Comparison of ENCODE assay signal across 31 mouse cellular contexts in genomic region chr17:35146139-35146538, GRCm38 (mm10). TPM values are rescaled to one million over a fixed set of nuclear protein-coding genes. Genes with fewer than 3 reads are reported as not detected.
DNase-seq lines count a peak whose midpoint lies in the region; ATAC-seq and TF ChIP-seq lines count a peak whose summit lies in the region.
"Had no signal": no experiment of that assay in that cellular context is flagged by ENCODE, and none has a peak within 500 bp of the region (broad histone marks: within the 10 kb centered on the region; RNA-seq: fewer than 3 reads in every experiment).

No protein-coding gene starts in this region.

- TF ChIP-seq CTCF in MEL (IDR thresholded peaks at IDR 0.05 in 2 of 3, conservative IDR thresholded peaks at IDR 0.05 in 1 of 3; ENCODE audit: control insufficient read depth in 1 of 3, insufficient read depth in 1 of 3, low read depth in 2 of 3, low read length in 3 of 3, poor library complexity in 1 of 3, severe bottlenecking in 1 of 3) = no peak

- no peak for DNase-seq in forebrain, embryonic 14.5 days (ENCODE audit: low spot score)
- DNase-seq in hindbrain, embryonic 14.5 days (ENCODE audit: low spot score) = no peak
- no peak for DNase-seq in kidney, adult 11 months
- peak; percentile 39 for DNase-seq in MEL (ENCODE audit: low read depth, low spot score)
- DNase-seq in cerebellum, adult 18-20 months = no peak
- DNase-seq: adrenal gland, postnatal 10 days; adrenal gland, postnatal 36 days; cerebellum, adult 2 months; cerebellum, postnatal 10 days; cerebellum, postnatal 36 days; embryo, embryonic 11 days; gastrocnemius, postnatal 10 days; gastrocnemius, postnatal 36 days; heart, adult 2 months; heart, postnatal 14 days; heart, postnatal 4 days; kidney, adult 18-20 months had no signal

- H3K4me2 ChIP-seq in forebrain, embryonic 12.5 days = no peak overlapping the region
- H3K4me2 ChIP-seq in forebrain, embryonic 14.5 days (ENCODE audit: low read length) = no peak overlapping the region
- H3K4me2 ChIP-seq in hindbrain, embryonic 13.5 days = no peak overlapping the region
- H3K4me2 ChIP-seq in hindbrain, embryonic 14.5 days (replicated peaks) = no peak overlapping the region
- H3K4me2 ChIP-seq in kidney, embryonic 15.5 days = no peak overlapping the region
- H3K4me2 ChIP-seq: embryonic facial prominence, embryonic 13.5 days; forebrain, embryonic 15.5 days; heart, embryonic 13.5 days; intestine, embryonic 15.5 days had no signal

- WGBS in forebrain, embryonic 12.5 days = 91% methylated on average over 5 of the region's 5 CpGs
- 88% methylated on average over 5 of the region's 5 CpGs for WGBS in forebrain, embryonic 14.5 days
- 86% methylated on average over 5 of the region's 5 CpGs for WGBS in hindbrain, embryonic 13.5 days
- WGBS in hindbrain, embryonic 14.5 days = 88% methylated on average over 5 of the region's 5 CpGs
- WGBS in kidney, embryonic 15.5 days = 80% methylated on average over 5 of the region's 5 CpGs

- H3K9me3 ChIP-seq in forebrain, embryonic 12.5 days = peaks cover 4% of the 10 kb centered on the region; the same call in 1 of the 2 replicates
- H3K9me3 ChIP-seq in forebrain, embryonic 14.5 days (replicated peaks; ENCODE audit: control insufficient read depth, low read length) = no peaks in the 10 kb centered on the region
- H3K9me3 ChIP-seq in hindbrain, embryonic 13.5 days = no peaks in the 10 kb centered on the region
- no peaks in the 10 kb centered on the region for H3K9me3 ChIP-seq in hindbrain, embryonic 14.5 days (ENCODE audit: control insufficient read depth, low read length)
- H3K9me3 ChIP-seq in kidney, embryonic 15.5 days (replicated peaks) = no peaks in the 10 kb centered on the region
- no peaks in the 10 kb centered on the region for H3K9me3 ChIP-seq in MEL (replicated peaks; ENCODE audit: insufficient read depth, low read length)
- H3K9me3 ChIP-seq: embryonic facial prominence, embryonic 13.5 days; forebrain, embryonic 15.5 days; heart, embryonic 10.5 days; heart, embryonic 13.5 days; intestine, embryonic 15.5 days had no signal

- no peak for ATAC-seq in forebrain, embryonic 12.5 days (ENCODE audit: low FRiP score)
- ATAC-seq in forebrain, embryonic 14.5 days = no peak
- no peak for ATAC-seq in hindbrain, embryonic 13.5 days (ENCODE audit: low FRiP score)
- ATAC-seq in hindbrain, embryonic 14.5 days (ENCODE audit: low FRiP score) = no peak
- ATAC-seq in kidney, embryonic 15.5 days (replicated peaks; ENCODE audit: low FRiP score) = no peak
- ATAC-seq: intestine, embryonic 15.5 days; Patski had no signal

- 0 out of 2 replicates have a peak overlapping the region, but pooled peaks have one; percentile 56 for H3K27ac ChIP-seq in forebrain, embryonic 12.5 days
- H3K27ac ChIP-seq in forebrain, embryonic 14.5 days (ENCODE audit: low read depth, low read length) = no peak overlapping the region
- H3K27ac ChIP-seq in hindbrain, embryonic 13.5 days = no peak overlapping the region
- H3K27ac ChIP-seq in hindbrain, embryonic 14.5 days = no peak overlapping the region
- peak overlapping the region; percentile 14; the same call in 1 of the 2 replicates for H3K27ac ChIP-seq in kidney, embryonic 15.5 days
- no peak overlapping the region for H3K27ac ChIP-seq in MEL (ENCODE audit: control insufficient read depth, low read depth, low read length)
- H3K27ac ChIP-seq: embryonic facial prominence, embryonic 10.5 days; embryonic facial prominence, embryonic 13.5 days; heart, adult 2 months; heart, embryonic 10.5 days; heart, embryonic 13.5 days; intestine, embryonic 15.5 days had no signal

- no peaks in the 10 kb centered on the region for H3K4me1 ChIP-seq in forebrain, embryonic 12.5 days
- no peaks in the 10 kb centered on the region for H3K4me1 ChIP-seq in forebrain, embryonic 14.5 days (ENCODE audit: control insufficient read depth, insufficient read depth, low read length)
- H3K4me1 ChIP-seq in hindbrain, embryonic 13.5 days (replicated peaks) = no peaks in the 10 kb centered on the region
- H3K4me1 ChIP-seq in hindbrain, embryonic 14.5 days (replicated peaks; ENCODE audit: control insufficient read depth, insufficient read depth, low read length) = no peaks in the 10 kb centered on the region
- no peaks in the 10 kb centered on the region for H3K4me1 ChIP-seq in kidney, embryonic 15.5 days
- H3K4me1 ChIP-seq in MEL (ENCODE audit: control insufficient read depth in 1 of 2, insufficient read depth in 2 of 2, low read length in 2 of 2) = no peaks in the 10 kb centered on the region
- H3K4me1 ChIP-seq: embryonic facial prominence, embryonic 10.5 days; embryonic facial prominence, embryonic 13.5 days; forebrain, embryonic 15.5 days; heart, embryonic 10.5 days; heart, embryonic 13.5 days; intestine, embryonic 15.5 days had no signal

- no peak for TF ChIP-seq POLR2A in MEL (IDR thresholded peaks at IDR 0.05; ENCODE audit: control insufficient read depth in 1 of 2, insufficient read depth in 1 of 2, low read depth in 1 of 2, low read length in 2 of 2, poor library complexity in 1 of 2)

- H3K36me3 ChIP-seq in forebrain, embryonic 12.5 days (replicated peaks) = peaks cover 97% of the 10 kb centered on the region
- H3K36me3 ChIP-seq in forebrain, embryonic 14.5 days (ENCODE audit: control insufficient read depth, insufficient read depth, low read length) = peaks cover 100% of the 10 kb centered on the region
- peaks cover 97% of the 10 kb centered on the region for H3K36me3 ChIP-seq in hindbrain, embryonic 13.5 days
- H3K36me3 ChIP-seq in hindbrain, embryonic 14.5 days (replicated peaks; ENCODE audit: control insufficient read depth, insufficient read depth) = peaks cover 99% of the 10 kb centered on the region
- peaks cover 99% of the 10 kb centered on the region for H3K36me3 ChIP-seq in kidney, embryonic 15.5 days
- peaks cover 3 to 17% of the 10 kb centered on the region in 2 experiments; a peak in 3 of 4 replicates for H3K36me3 ChIP-seq in MEL (ENCODE audit: control insufficient read depth in 1 of 2, insufficient read depth in 2 of 2, low read length in 2 of 2)

- no peak for TF ChIP-seq RAD21 in MEL (IDR thresholded peaks at IDR 0.05; ENCODE audit: low read depth, low read length)

- H3K9ac ChIP-seq in forebrain, embryonic 12.5 days = no peak overlapping the region
- no peak overlapping the region for H3K9ac ChIP-seq in forebrain, embryonic 14.5 days (ENCODE audit: low read length)
- H3K9ac ChIP-seq in hindbrain, embryonic 13.5 days = 0 out of 2 replicates have a peak overlapping the region, but pooled peaks have one; percentile 24
- H3K9ac ChIP-seq in hindbrain, embryonic 14.5 days = no peak overlapping the region
- H3K9ac ChIP-seq in kidney, embryonic 15.5 days = no peak overlapping the region
- no peak overlapping the region for H3K9ac ChIP-seq in MEL (ENCODE audit: control insufficient read depth, low read depth, low read length, poor library complexity, severe bottlenecking)
- H3K9ac ChIP-seq: embryonic facial prominence, embryonic 13.5 days; forebrain, embryonic 15.5 days; heart, embryonic 13.5 days; intestine, embryonic 15.5 days had no signal

- TF ChIP-seq EP300 in MEL (IDR thresholded peaks at IDR 0.05; ENCODE audit: low read depth in 1 of 2, low read length in 2 of 2) = no peak

- no peak overlapping the region for H3K4me3 ChIP-seq in forebrain, embryonic 12.5 days (replicated peaks)
- no peak overlapping the region for H3K4me3 ChIP-seq in forebrain, embryonic 14.5 days (ENCODE audit: low read depth, low read length)
- H3K4me3 ChIP-seq in hindbrain, embryonic 13.5 days = no peak overlapping the region
- H3K4me3 ChIP-seq in hindbrain, embryonic 14.5 days (replicated peaks; ENCODE audit: low read length) = no peak overlapping the region
- H3K4me3 ChIP-seq in kidney, embryonic 15.5 days (replicated peaks) = no peak overlapping the region
- no peak overlapping the region for H3K4me3 ChIP-seq in MEL (ENCODE audit: control insufficient read depth in 1 of 2, insufficient read depth in 1 of 2, low read depth in 2 of 2, low read length in 2 of 2)
- H3K4me3 ChIP-seq: embryonic facial prominence, embryonic 10.5 days; embryonic facial prominence, embryonic 13.5 days; erythroblast, embryonic 14.5 days; forebrain, embryonic 15.5 days; heart, adult 2 months; heart, embryonic 10.5 days; heart, embryonic 13.5 days; intestine, embryonic 15.5 days had no signal

- no peaks in the 10 kb centered on the region for H3K79me2 ChIP-seq in MEL (ENCODE audit: control insufficient read depth, insufficient read depth, low read length, poor library complexity)

- H3K27me3 ChIP-seq in forebrain, embryonic 12.5 days = no peaks in the 10 kb centered on the region
- no peaks in the 10 kb centered on the region for H3K27me3 ChIP-seq in forebrain, embryonic 14.5 days (replicated peaks; ENCODE audit: control insufficient read depth, insufficient read depth, low read length)
- H3K27me3 ChIP-seq in hindbrain, embryonic 13.5 days = no peaks in the 10 kb centered on the region
- no peaks in the 10 kb centered on the region for H3K27me3 ChIP-seq in hindbrain, embryonic 14.5 days (ENCODE audit: control insufficient read depth, insufficient read depth, low read length)
- no peaks in the 10 kb centered on the region for H3K27me3 ChIP-seq in kidney, embryonic 15.5 days
- no peaks in the 10 kb centered on the region for H3K27me3 ChIP-seq in MEL (ENCODE audit: control insufficient read depth in 1 of 2, insufficient read depth in 2 of 2, low read length in 2 of 2)
- H3K27me3 ChIP-seq: embryonic facial prominence, embryonic 13.5 days; forebrain, embryonic 15.5 days; heart, embryonic 13.5 days; intestine, embryonic 15.5 days; Patski had no signal

RNA-seq across cellular contexts. Expression of gene Bag6, which starts 11.2 kb away (rescaled TPM):
- polyA plus RNA-seq in forebrain, embryonic 12.5 days (2016; fragmentation: Nextera tagmentation; extraction: Ambion mirVana) = 88.9 and 97.8 TPM in 2 replicates
- polyA plus RNA-seq in forebrain, embryonic 14.5 days (2014; fragmentation: Nextera tagmentation; extraction: Ambion mirVana) = 128 and 144 TPM in 2 replicates
- 76.5 and 81.9 TPM in 2 replicates for polyA plus RNA-seq in hindbrain, embryonic 13.5 days (2015; fragmentation: Nextera tagmentation; extraction: Ambion mirVana)
- polyA plus RNA-seq in hindbrain, embryonic 14.5 days (2014; fragmentation: Nextera tagmentation; extraction: Ambion mirVana) = 90.2 and 98.2 TPM in 2 replicates
- polyA plus RNA-seq in kidney, embryonic 15.5 days (2015; fragmentation: Nextera tagmentation; extraction: Ambion mirVana) = 56.1 and 64.9 TPM in 2 replicates
- total RNA-seq in MEL (2012; rRNA removed) = 98.2 and 102 TPM in 2 replicates
- polyA plus RNA-seq in MEL (2012; ENCODE audit: insufficient read depth in 1 of 2, insufficient read length in 2 of 2, low read depth in 1 of 2, low replicate concordance in 2 of 2, missing spikeins in 1 of 2) = 100 to 1,000 TPM in 1 of 2 experiments, not detected in 1; 283 TPM

RNA-seq across cellular contexts. Expression of gene Apom, which starts 14.3 kb away (rescaled TPM):
- polyA plus RNA-seq in forebrain, embryonic 12.5 days (2016; fragmentation: Nextera tagmentation; extraction: Ambion mirVana) = 0.46 and 0.63 TPM in 2 replicates
- polyA plus RNA-seq in forebrain, embryonic 14.5 days (2014; fragmentation: Nextera tagmentation; extraction: Ambion mirVana) = 0.22 and 0.29 TPM in 2 replicates
- 0.34 and 0.84 TPM in 2 replicates for polyA plus RNA-seq in hindbrain, embryonic 13.5 days (2015; fragmentation: Nextera tagmentation; extraction: Ambion mirVana)
- polyA plus RNA-seq in hindbrain, embryonic 14.5 days (2014; fragmentation: Nextera tagmentation; extraction: Ambion mirVana) = 0.39 TPM in 1 of 2 replicates, not detected in the other
- 21.0 and 25.7 TPM in 2 replicates for polyA plus RNA-seq in kidney, embryonic 15.5 days (2015; fragmentation: Nextera tagmentation; extraction: Ambion mirVana)
- total RNA-seq in MEL (2012; rRNA removed) = 0.15 TPM in 1 of 2 replicates, not detected in the other
- under 1 TPM in 1 of 2 experiments, not detected in 1; 0.79 TPM for polyA plus RNA-seq in MEL (2012; ENCODE audit: insufficient read depth in 1 of 2, insufficient read length in 2 of 2, low read depth in 1 of 2, low replicate concordance in 2 of 2, missing spikeins in 1 of 2)
- total RNA-seq: adrenal gland, adult 18-20 months; adrenal gland, postnatal 36 days; gastrocnemius, adult 18-20 months; gastrocnemius, postnatal 10 days; gastrocnemius, postnatal 36 days; granulocyte monocyte progenitor cell, adult 5-6 weeks; heart, adult 2 months; heart, postnatal 14 days; heart, postnatal 4 days had no signal
- polyA plus RNA-seq: heart, adult 2 months had no signal

RNA-seq across cellular contexts. Expression of gene Prrc2a, which starts 18.6 kb away (rescaled TPM):
- polyA plus RNA-seq in forebrain, embryonic 12.5 days (2016; fragmentation: Nextera tagmentation; extraction: Ambion mirVana) = 221 and 231 TPM in 2 replicates
- 117 and 141 TPM in 2 replicates for polyA plus RNA-seq in forebrain, embryonic 14.5 days (2014; fragmentation: Nextera tagmentation; extraction: Ambion mirVana)
- polyA plus RNA-seq in hindbrain, embryonic 13.5 days (2015; fragmentation: Nextera tagmentation; extraction: Ambion mirVana) = 181 and 196 TPM in 2 replicates
- 152 and 168 TPM in 2 replicates for polyA plus RNA-seq in hindbrain, embryonic 14.5 days (2014; fragmentation: Nextera tagmentation; extraction: Ambion mirVana)
- 176 and 209 TPM in 2 replicates for polyA plus RNA-seq in kidney, embryonic 15.5 days (2015; fragmentation: Nextera tagmentation; extraction: Ambion mirVana)
- 87.6 and 102 TPM in 2 replicates for total RNA-seq in MEL (2012; rRNA removed)
- polyA plus RNA-seq in MEL (2012; ENCODE audit: insufficient read depth in 1 of 2, insufficient read length in 2 of 2, low read depth in 1 of 2, low replicate concordance in 2 of 2, missing spikeins in 1 of 2) = 100 to 1,000 TPM in 1 of 2 experiments, 10 to 100 TPM in 1; 71.0 to 663 TPM

RNA-seq across cellular contexts. Expression of gene D17H6S53E, which starts 20.0 kb away (rescaled TPM):
- 5.3 and 7.2 TPM in 2 replicates for polyA plus RNA-seq in forebrain, embryonic 12.5 days (2016; fragmentation: Nextera tagmentation; extraction: Ambion mirVana)
- 5.2 and 5.5 TPM in 2 replicates for polyA plus RNA-seq in forebrain, embryonic 14.5 days (2014; fragmentation: Nextera tagmentation; extraction: Ambion mirVana)
- polyA plus RNA-seq in hindbrain, embryonic 13.5 days (2015; fragmentation: Nextera tagmentation; extraction: Ambion mirVana) = 10.2 and 11.2 TPM in 2 replicates
- polyA plus RNA-seq in hindbrain, embryonic 14.5 days (2014; fragmentation: Nextera tagmentation; extraction: Ambion mirVana) = 6.0 and 6.2 TPM in 2 replicates
- 10.5 and 12.2 TPM in 2 replicates for polyA plus RNA-seq in kidney, embryonic 15.5 days (2015; fragmentation: Nextera tagmentation; extraction: Ambion mirVana)
- 9.3 and 13.6 TPM in 2 replicates for total RNA-seq in MEL (2012; rRNA removed)
- 10 to 100 TPM in 1 of 2 experiments, not detected in 1; 11.6 TPM for polyA plus RNA-seq in MEL (2012; ENCODE audit: insufficient read depth in 1 of 2, insufficient read length in 2 of 2, low read depth in 1 of 2, low replicate concordance in 2 of 2, missing spikeins in 1 of 2)

RNA-seq across cellular contexts. Expression of gene Csnk2b, which starts 24.3 kb away (rescaled TPM):
- 283 and 284 TPM in 2 replicates for polyA plus RNA-seq in forebrain, embryonic 12.5 days (2016; fragmentation: Nextera tagmentation; extraction: Ambion mirVana)
- polyA plus RNA-seq in forebrain, embryonic 14.5 days (2014; fragmentation: Nextera tagmentation; extraction: Ambion mirVana) = 313 and 353 TPM in 2 replicates
- polyA plus RNA-seq in hindbrain, embryonic 13.5 days (2015; fragmentation: Nextera tagmentation; extraction: Ambion mirVana) = 317 and 322 TPM in 2 replicates
- polyA plus RNA-seq in hindbrain, embryonic 14.5 days (2014; fragmentation: Nextera tagmentation; extraction: Ambion mirVana) = 321 and 339 TPM in 2 replicates
- 281 and 284 TPM in 2 replicates for polyA plus RNA-seq in kidney, embryonic 15.5 days (2015; fragmentation: Nextera tagmentation; extraction: Ambion mirVana)
- 193 and 222 TPM in 2 replicates for total RNA-seq in MEL (2012; rRNA removed)
- 100 to 1,000 TPM in 1 of 2 experiments, not detected in 1; 607 TPM for polyA plus RNA-seq in MEL (2012; ENCODE audit: insufficient read depth in 1 of 2, insufficient read length in 2 of 2, low read depth in 1 of 2, low replicate concordance in 2 of 2, missing spikeins in 1 of 2)

Comparison
In these comparisons a context has a peak if more than half of its experiments do, and no peak if none do; other contexts are left out.
1. H3K27ac ChIP-seq: peak in forebrain, embryonic 12.5 days (single experiment) and kidney, embryonic 15.5 days (single experiment); none in forebrain, embryonic 14.5 days (single experiment), hindbrain, embryonic 13.5 days (single experiment), hindbrain, embryonic 14.5 days (single experiment) and MEL (single experiment).
2. RNA of gene Apom, which starts 14.3 kb away (polyA plus RNA-seq): 21.0 to 25.7 TPM in kidney, embryonic 15.5 days; 0.79 TPM in MEL, 0.46 to 0.63 TPM in forebrain, embryonic 12.5 days, 0.39 TPM in hindbrain, embryonic 14.5 days, 0.34 to 0.84 TPM in hindbrain, embryonic 13.5 days and 0.22 to 0.29 TPM in forebrain, embryonic 14.5 days; every median in the first group is over 10 times any median in the second.